Mouse (Mus musculus) ES-CJ7 (cell line): ENCODE results near the gene Col4a3.

Experiments used
- DNase-seq: peaks from one replicate; pipeline ENCODE4 v3.0.0; 2011; ENCODE audit warnings: low read depth, low spot score

Col4a3 gene

DNA sequence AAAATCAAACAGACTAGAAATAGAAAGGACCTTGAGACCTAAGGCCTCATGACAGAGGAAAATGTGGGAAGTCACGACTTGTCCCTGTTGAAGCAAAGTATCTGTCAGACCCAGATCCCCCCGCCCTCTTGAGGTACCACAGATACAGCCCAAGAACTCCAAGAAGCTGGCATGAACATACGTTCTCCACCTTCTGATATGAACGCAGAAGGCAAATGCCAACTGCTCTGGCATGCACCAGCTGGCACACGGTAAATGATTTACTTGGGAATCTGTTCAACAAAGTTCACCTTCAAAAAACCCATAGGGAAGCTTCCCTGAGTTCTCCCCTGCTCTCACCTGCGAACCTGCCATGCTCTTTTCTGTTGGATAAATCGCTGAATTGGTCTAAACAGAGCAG, 19.1 kb downstream of the Col4a3 start:
- no peak for DNase-seq

DNA sequence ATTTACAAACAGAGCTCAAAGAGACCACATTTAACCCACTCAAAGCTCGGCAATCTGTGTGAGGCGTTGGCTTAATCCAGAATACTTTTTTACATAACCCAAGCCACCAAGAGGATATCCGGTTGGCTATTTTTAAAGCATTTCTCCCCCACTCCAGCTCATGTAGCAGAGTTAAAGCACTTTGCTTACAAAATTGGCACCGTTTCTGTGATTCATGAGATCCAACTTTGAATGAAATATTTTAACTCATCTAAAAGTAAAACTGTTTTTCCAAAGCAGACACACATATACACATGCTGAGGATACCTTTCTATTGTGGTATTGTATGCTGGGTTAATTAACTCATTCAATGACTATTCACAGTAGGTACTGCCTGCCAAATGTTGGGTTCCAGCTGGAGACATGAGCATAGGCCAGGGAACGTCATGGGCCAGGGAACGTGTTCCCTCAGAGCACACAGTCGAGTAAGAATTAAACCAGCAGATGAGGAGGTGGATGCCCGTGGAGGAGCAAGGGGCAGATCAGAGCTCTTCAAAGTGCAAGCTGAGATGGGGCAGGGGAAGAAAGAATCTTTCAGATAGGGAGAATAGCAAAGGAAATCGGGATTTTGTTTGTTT, 22.0 kb downstream of the Col4a3 start:
- no peak for DNase-seq

DNA sequence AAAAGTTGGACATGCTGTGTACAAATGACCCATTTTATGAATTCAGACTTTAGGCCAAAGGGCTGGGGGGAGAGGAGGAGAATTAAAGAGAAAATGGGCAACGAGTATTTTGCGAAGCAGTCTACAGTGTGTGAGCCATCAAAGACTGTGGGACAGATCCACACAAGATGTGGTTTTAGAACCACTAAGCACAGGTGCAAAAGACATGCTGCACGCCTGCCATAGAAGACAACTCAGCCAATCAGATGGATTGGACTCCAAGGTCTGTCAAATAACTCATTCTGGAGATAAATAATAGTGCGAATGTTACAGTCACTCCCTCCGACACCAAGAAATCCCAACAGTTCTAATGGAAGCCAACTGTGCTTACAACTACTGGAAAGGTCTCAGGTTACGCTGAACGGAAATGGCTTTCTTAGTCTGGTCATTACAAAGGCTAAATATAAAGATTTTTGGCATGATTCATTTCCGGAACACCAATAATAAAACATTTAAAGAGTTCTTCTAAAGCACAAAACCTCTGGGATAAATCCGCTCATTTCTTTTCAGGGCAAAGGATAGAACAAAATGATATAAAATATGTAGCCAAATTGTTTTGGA, 25.4 kb downstream of the Col4a3 start:
- DNase-seq, result no peak

DNA sequence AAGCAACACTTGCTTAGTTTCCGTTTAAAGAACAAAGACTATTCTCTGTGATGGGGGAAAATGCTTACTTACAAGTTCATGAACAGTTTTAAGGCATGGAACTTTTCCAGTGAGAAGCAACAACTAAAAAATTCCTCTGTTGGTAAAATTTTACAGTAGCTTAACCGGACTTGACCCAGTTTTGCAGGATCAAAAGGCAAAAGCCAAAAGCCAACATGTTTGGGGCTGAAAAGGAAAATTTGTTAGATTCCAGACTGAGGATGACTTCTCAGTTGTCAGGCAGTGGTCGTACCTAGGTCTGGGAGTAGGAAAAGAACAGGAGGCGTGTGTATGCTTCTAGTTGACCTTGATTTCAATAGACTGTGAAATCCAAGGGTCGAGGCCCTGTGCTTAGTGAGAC, 31.3 kb downstream of the Col4a3 start:
- no peak for DNase-seq

DNA sequence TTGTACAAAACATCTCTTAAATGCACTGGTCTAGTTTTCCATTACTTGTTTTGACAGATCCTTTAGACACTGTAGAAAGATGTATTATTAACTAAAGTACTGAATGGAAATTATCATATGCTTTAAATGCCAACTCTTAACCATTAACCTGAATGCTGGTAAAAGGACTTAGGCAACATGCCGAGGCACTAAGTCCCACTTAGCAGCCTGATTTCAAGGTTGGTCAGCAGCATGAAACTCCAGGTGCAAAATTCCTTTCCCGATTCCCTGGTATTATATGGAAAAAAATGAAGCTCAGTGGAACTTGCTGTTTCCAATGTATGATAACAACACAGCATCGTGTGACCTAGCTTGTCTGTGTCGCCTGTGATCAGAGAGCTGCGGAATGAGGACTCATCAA, 31.9 kb downstream of the Col4a3 start:
- DNase-seq, result no peak

DNA sequence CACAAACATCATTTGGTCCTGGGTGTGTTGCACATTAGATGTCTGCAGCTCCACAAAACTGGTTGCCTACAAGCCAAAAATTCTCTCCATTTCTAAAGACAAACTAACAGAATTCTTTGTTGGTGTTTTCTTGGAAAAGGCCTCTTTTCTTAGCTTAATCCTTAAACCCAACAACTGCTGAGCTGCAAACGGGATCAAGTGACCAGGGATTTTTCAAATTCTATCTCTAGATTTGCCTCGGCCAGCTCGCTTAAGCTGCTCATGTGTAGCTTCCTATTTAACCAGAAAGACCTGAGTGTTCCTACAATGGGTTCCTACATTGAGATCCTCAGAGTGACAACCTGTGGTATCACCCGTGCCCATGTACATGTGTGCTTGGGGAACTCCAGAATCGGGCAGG, 33.3 kb downstream of the Col4a3 start:
- no peak for DNase-seq

DNA sequence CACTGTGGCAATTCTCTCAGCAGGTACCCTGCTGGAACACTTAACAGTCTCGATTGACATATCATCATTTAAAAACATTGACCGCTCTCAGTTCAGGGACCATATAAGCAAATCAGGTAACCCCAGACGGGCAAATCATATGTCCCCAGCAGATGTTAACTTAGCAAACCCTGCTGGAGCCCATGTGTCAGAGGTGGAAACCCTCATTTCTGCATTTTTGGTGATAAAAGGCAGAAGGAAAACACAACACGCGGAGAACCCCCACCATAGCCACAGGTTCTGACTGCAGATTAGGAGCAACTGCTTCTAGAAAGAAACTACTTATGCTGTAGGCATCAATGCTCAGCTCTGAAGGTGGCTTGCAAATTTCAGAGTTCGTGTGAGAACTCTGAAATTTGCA, 38.2 kb downstream of the Col4a3 start:
- DNase-seq, result no peak

DNA sequence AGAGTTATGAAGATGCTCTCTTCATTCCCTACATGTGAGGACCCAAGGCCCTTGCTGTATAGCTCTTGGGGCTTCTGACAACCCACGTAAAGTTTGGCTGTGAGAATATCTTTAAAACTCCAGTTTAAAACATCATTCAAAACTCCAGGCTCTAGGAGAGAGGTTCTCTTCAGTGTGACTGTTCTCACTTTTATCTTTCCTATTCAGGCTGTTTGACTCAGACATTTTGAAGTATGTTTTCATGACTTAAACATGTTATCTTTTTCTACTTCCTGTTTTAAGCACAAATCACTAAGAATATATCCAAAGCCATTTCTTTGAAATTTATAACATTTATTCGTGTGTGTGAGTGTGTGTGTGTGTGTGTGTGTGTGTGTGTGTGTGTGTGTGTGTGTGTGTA, 38.8 kb downstream of the Col4a3 start:
- DNase-seq, result no peak

DNA sequence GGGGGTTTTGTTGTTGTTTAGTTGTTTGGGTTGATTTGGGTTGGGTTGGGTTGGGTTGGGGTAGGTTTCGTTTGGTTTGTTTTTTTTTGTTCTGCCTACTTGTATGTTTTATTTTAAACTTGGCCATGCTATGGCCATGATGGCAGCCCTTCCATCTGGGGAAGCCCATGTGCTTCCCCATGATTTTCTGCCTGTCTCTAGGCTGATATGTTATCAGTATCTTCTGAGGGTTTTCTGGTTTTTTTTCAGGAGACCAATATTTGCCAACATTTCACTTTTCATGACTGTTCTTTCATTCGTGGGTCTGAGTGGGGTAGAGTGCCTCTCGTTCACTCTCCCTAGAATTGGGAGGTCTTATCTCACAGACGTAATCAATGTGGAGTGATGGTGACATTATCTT, 40.9 kb downstream of the Col4a3 start:
- DNase-seq, result no peak

DNA sequence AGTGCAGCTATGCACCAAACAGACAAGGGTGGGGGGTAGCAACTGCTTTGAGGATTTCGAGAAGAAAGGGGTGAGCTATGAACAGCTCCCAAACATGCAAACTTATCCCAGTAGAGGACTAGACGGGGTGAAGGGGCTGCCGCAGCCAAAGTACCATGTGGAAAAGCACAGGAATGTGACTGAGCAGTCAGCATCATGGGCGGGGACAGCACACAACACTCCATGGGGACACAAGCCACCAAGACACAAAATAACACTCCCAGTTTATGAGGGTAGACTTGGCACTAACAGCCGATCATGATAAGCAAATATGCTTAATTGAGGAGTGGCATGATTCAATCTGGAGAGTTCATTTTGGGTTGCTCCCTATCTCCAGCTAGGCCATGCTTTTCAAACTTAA, 42.8 kb downstream of the Col4a3 start:
- DNase-seq, result no peak

DNA sequence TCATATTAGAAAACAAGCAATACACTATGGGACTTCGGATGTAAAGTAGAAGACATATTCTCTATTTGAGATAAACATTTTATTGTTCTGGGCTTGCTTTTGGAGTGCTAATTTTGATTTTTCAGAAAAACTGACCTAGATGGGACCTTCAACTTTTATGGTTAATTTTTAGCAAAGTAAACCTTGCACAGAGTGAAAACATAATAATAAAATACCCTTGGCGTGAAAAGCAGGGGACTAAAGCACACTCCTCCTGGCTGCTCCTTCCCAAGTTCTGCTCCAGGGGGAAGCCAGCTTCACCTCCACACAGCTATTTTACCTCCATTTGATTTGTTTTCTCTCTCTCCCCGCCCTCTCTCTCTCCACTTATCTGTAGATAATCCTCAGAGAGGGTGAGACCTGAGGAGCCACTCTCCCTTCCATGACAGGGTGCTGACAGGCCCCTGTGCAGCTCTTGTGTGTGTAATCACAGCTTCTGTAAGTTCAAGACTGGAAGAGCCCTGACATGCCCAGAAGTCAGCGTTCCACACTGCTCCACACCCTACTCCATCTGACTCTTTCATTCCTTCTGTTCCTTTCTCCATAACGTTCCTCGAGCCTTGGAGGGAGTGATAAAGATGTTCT, 44.6 kb downstream of the Col4a3 start:
- no peak for DNase-seq

DNA sequence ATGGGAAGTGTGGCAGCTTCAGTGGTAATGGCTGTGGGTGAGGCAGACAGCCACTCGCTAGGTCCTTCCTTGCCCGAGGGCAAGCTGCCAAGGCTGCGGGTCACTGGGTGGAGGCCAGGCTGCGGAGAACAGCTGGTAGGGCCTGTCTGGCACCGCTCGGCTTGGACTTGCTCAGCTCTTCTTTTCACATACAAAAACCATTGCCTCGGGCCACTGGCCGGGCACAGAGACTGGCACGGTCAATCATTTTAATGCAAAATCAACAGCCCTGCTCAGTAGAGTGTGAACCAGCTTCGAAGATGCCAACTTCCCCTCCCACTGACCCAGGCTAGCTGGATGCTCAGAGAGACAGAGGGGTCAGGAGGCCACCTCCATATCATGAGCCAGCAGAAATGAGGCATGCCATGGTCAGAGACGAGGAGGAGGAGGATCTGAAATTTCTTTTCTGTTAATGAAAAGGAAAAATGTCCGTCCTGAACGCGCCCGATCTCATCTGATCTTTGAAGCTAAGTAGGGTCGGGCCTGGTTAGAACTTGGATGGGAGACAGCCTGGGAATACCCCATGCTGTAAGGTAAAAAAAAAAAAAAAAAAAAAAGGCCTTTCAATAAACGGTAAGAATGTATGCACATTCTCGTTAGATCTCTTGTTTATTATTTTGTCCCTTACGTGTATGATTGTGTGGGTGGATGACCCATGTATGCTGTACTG, 48.0 kb downstream of the Col4a3 start:
- no peak for DNase-seq

DNA sequence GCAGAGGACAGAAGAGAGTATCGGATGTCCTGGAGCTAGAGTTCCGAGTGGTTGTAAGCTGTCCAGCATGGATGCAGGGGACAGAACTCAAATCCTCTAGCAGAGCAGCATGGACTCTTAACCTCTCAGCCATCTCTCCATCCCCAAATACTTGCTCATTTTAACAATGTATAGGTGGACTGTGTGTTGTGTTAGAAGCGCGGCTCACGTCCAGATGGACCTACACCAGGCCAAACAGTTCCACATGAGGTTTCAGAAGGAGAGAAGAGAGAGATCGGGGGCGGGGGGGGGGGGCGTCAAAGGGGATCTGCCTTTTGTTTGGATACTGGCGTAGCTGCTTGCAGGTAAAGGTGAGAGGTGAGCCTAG, 48.5 kb downstream of the Col4a3 start:
- no peak for DNase-seq

DNA sequence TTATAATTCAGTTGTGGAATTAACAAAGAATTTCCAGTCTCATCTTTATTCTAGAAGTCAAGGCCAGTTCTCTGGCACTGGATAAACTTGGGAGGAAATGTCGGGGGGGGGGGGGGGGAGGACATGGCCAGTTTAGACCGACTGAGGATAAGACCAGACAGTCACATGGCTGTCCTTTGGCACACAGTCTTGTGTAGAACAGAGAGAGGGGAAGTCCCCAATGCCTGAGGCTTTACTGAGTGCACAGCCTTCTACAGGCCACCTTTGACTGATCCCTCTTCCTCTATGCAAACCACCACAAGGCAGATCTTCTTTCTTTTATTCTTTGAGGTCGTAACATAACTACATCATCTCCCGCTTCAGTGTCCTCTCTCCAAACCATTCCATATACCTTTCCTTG, 49.6 kb downstream of the Col4a3 start:
- no peak for DNase-seq

DNA sequence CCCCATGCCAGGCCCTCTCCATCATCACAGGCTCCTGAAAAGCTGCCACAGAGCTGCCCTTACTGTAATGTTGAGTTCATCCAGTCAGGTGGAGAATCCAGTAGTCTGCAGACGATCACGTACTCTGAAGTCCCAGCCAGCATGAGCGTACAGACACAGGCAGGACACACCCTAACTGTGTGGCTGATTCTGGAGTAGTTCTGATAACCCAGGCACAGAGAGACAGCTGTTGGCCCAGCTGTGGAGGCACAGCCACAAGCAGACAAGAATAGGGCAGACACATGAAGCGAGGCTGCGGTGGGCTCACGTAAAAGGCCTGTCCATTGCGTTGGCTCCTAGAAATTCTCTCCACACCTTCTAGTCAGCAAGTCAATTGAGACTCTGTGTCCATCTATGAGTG, 50.7 kb downstream of the Col4a3 start:
- no peak for DNase-seq

DNA sequence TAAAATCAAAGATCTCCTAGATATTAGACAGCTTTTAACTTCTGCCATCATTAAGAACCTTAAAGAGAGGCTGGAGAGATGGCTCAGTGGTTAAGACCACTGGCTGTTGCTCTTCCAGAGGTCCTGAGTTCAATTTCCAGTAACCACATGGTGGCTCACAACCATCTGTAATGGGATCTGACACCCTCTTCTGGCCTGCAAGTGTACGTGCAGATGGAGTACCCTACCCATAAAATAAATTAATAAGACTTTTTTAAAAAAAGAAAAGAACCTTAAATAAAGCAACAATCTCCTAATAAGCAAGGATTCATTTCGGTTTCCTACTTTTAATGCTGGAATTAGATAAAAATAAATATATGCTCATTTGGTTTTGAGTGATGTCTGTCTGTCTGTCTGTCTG, 51.7 kb downstream of the Col4a3 start:
- no peak for DNase-seq

DNA sequence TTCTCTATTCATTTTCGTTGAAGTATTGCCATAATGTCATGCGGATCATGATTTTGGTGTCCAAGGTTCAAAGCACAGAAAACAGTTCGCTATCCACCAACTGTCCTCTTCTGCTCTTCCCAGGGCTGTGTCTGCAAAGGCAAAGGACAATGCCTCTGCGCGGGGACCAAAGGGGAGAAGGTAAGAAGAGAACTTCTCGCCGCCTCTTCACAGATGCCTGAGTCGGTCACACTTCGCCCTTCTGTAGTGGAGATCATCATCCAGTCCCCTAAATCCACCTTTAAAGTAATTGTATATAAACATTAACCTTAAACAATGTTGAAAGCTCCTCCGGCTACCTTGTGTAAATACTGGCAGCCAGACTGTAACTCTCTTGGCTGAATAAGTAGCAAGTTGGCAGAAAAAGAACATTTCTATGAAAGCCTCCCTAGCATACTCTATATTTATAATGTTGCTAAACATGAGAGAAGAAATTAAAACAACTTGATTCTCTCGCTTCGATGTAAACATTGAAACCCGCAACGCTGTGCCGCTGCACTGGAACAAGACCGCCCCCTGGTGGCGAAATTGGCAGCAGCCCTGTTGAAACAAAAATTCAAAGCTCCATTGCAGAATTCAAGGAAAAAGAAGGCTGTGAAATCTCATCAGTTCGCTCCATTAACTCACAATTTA, 54.7 kb downstream of the Col4a3 start:
- DNase-seq, result peak; percentile 51

DNA sequence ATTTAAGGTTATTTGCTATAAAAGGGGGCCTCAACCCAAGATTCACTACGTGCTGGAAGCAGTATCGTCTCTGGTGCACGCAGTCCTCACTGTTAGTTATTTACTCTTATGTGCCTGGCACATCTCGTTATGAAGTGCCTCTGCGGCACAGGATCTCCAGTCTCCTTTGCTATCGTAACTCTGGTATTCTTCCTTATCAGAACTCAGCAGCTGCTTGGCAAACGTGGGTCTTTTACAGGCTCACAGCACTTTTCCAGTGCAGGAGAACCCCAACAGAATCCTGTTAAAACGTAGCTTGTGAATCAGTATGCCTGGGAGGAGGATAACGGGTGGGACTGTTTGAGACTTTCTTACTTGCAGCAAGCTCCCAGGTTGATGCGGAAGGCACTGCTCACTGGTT, 61.3 kb downstream of the Col4a3 start:
- DNase-seq, result no peak

DNA sequence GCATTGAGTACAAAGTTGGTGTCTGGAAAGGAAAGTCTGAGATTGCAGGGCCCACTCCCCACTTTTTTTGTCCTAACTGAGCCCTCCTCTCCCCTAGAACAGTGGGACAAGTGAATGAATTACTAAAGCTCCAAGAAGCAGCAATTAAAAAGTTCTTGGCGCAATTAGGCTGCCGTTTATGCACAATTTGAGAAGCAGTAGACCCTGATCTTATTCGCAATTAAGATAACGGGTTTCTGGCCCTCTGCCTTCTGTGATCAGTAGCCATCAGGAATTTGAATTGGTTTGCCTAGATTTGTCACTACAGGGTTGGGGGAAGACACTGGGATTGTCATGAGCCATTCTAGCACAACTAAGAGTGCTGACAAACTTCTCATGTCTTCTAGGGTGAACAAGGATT, 64.1 kb downstream of the Col4a3 start:
- DNase-seq, result no peak

DNA sequence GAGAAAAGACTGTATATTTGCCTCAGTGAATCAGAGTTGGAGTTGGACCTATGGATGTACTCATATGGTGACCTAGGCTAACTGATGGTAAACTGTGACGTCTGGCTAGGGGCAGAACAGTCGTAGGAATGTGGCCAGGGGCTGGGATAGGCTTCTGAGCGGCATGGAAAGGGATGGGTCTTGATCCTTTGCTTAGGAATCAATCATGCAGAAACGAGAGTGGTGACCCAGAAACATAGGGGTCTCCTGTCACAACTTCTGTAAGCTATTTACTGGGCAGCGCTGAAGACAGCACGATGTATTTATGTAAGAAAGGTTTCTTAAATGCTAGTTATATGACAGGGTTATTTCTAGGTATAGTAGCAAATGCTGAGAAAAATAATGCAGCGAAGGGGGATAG, 67.3 kb downstream of the Col4a3 start:
- no peak for DNase-seq

DNA sequence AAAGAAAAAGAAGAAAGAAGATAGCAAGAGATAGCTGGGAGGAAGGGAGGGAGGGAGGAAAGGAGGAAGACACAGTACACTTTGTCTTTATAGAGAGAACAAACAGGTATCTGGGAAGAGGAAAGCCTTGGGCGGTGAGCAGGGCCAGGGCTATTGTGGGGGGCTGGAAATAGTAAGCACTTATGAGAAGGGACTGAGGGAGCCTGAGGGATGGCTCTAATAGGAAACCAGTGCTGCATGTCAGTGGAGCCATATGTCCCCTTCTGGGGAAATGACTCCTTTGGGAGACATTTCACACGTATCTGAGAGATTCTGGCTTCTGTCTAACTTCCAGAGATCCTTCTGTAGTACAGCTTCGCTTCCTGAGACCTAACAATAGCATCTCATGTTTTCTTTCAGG, 69.7 kb downstream of the Col4a3 start:
- no peak for DNase-seq

DNA sequence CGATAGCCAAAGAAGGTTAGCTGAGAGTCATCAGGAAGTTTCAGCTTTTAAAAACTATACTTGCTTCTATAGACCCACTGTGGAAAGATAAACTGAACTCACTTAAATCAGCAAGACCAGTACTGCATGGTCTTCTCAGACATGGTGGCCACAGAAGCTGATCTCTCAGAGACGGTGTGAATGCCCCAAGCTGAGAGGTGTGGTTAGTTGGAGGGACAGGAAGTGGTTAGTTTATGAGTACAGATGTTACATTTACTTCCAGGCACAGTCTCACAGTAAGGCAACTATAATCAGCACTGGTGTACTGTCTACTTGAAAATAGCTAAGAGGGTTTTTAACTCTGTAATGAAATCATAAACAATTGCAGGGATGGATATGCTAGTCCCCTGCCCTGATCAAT, 75.5 kb downstream of the Col4a3 start:
- DNase-seq, result no peak

DNA sequence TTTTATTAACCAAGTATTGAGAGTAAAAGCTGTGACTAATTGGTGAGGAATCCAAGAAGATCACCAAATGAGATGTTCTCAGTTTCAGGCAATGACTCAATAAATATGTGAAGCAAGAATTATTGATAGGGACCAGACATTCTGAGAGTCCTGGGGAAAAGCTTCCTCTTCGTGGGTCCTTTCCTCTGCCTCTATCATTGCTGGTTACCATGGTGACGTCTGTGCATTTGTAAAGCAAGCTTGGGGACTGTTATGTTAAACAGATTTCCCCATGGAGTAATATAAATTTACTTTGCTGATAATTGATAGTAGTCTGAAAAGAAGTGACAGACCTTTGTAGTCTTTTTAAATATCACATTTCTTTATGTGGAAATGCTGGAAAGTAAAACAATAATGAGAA, 76.8 kb downstream of the Col4a3 start:
- no peak for DNase-seq
